Mouse (Mus musculus): Measurements from ENCODE around the gene Nxpe4. TPM values are rescaled to one million over a fixed set of nuclear protein-coding genes. Genes with fewer than 3 reads are reported as not detected.
A peak's percentile ranks its signal among the peaks of the same experiment; 100 is the strongest.

Gene Nxpe4
- total RNA-seq, 2 experiments from 2014 or later: 16.4 to 17.8 TPM

GRCm38 (mm10) chr9:48303564-48303963 lies 141.7 kb downstream of the Nxpe4 start:
- peak; percentile 38 to 42 for DNase-seq
- intact Hi-C loops (cut with DNase I): loop anchor here (1.0 to 5.0 kb wide), 2 partner anchors 36 to 51 kb away; no protein-coding TSS in a partner anchor

DNA sequence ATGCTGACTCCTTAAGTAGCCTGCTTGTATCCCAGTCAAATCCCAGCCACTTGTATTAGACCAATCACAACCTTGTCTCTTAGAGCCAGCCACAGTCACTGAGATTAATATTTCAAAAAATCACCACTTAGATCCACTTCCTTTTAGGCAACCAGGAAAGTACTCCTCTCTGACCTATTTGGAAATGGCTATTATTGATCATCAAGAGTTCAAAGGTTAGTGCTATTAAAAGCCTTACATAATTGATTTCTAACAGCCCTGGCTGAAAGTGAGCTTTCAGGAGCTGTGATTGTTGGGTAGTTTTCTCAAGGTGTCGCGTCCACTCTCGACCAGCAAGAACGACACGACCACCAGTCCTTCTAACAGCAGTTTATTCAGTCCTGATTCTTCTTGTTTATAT lies 149.4 kb downstream of the Nxpe4 start:
- no peak for DNase-seq
- intact Hi-C loops (cut with DNase I): no loop called here

DNA sequence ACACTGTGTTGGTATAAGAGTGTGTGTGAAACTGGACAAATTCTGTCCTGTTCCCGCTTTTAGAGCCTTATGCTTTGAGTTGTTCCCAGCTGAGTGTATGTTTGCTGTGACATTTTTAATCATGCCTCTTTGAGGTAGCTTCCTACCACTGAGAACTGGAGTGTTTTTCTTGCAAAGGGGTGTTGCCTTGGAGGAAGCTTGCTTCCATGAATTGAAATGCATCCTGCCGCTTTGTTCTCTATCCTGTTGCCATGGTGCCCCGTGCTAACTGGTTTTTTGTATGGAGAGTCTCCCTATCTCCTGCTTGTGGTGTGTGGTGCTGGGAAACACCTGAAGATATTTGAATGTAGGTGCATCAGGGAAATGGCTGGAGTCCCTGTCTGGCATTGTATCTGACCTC lies 152.4 kb downstream of the Nxpe4 start:
- DNase-seq: peak; percentile 45 to 55
- intact Hi-C loops (cut with DNase I): loop anchor here (1.0 kb wide), 1 partner anchor 39 kb away; the partner anchor contains the start of gene Nxpe2

DNA sequence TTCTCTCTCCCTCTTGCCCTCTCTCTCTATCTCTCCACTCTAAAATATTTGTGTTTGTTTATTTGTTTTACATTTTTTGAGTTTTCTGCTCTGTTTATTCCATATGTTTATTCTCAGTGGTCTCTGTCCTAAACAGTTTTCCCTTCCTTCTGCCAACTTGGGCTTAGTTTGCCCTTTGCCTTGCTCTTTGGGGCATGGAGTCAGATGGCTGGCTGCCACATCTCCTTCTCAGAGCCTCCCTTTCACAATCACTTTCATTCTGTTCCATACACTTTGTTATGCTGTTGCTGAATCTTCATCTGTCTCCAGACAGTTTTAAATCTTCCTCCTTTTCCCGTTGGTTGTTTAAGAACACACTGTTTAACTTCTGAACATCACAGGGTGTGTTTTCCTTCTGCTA lies 154.0 kb downstream of the Nxpe4 start:
- DNase-seq: no peak
- intact Hi-C loops (cut with DNase I): no loop called here

DNA sequence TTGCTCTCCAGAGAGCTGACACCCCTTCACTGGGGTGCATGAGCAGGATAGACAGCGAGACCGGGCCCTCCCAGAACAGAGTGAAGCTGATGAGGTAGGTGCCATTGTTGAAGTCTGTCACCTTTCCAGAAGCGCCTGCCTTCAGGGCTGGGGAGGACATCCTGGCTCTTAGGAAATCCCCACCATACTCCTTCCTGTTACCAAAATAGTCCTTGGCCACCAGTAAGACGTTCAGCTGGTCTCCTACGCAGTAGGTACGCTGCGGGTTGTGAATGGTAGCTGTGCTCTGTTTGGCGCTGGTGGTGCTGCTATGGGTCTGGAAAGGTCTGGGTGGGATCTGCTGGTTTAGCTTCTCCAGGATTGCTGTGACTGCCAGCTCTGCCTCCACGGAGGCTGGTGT lies 164.5 kb downstream of the Nxpe4 start:
- DNase-seq: peak; percentile 22 to 30

DNA sequence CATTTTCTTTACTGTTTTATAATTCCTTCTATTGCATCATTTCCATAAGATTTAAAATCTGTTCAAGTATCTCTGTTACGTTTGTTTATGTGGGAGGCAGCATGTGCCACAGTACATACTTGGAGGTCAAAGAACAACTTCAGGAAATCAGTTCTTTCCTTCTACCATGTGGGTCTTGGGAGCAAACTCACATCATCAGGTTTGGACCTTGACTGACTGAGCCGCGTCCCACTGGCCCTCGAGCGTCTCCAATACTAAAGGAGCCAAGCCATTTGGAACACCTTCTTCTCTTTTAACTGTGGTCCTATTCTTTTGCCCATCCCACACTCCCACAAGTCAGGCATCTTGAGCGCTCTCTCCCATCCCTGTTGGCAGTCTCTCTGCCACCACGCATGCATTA lies 167.8 kb downstream of the Nxpe4 start:
- intact Hi-C loops (cut with DNase I): no loop called here
- no peak for DNase-seq

More for the DNA sequence above, 164.5 kb downstream of the Nxpe4 start:
- intact Hi-C loops (cut with DNase I): no loop called here

GRCm38 (mm10) chr9:48338783-48339455 lies 177.1 kb downstream of the Nxpe4 start:
- no peak for DNase-seq
- intact Hi-C loops (cut with DNase I): no loop called here

- intact Hi-C loops (cut with DNase I): no loop called here
- peak in 1 of 2 experiments; percentile 17 for DNase-seq
Observed at GRCm38 (mm10) chr9:48339563-48339962, 177.7 kb downstream of the Nxpe4 start.

DNA sequence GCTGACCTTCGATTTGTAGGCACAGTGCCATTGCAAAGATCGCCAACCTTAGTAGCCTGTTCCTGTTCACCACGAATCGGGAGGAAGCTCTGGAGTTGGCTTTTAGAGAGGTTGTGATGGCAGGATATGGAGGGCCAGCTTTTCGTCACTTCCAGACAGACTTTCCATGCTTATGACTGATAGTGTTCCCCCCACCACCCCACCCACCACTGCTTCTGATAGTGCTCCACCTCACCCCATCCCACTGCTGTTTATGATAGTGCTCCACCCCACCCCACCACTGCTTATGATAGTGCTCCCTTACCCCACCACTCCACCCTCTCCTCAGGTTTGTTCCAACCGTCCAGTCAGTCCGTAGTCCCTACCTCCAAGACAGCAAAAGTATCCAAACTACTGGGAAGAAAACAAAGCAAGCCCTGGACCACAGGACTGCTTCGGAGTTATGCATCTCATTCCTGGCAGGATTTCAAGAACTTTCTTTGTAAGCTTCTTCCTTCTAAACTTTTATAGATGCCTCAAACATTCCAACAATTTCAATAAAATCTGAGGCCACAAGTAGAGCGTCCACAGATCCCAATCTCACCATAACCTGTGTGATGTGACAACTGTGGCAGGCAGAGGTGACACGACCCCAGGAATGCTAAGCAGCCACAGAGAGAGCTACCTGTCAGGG lies 179.0 kb downstream of the Nxpe4 start:
- intact Hi-C loops (cut with DNase I): no loop called here
- no peak for DNase-seq

DNA sequence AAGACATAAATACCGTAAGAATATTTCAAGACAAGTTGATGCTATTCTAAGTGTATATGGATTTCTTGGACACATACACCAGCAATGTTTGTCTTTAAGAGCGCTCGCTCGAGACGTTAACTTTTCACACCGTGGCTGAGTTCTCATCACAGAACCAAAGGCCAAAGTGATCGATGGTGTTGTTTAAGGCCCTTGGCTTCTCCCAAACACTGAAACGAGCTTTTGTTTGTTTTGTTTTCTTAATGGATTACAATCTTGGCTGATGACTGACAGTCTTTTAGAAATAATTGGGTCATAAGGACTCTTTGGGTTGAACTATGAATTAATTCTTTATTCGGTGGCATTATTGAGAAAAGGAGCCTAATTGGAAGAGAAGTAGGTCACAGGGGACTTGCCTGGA lies 183.6 kb downstream of the Nxpe4 start:
- no peak for DNase-seq

GRCm38 (mm10) chr9:48345866-48346265 lies 184.0 kb downstream of the Nxpe4 start:
- intact Hi-C loops (cut with DNase I): no loop called here

More for the DNA sequence above, 183.6 kb downstream of the Nxpe4 start:
- intact Hi-C loops (cut with DNase I): no loop called here

GRCm38 (mm10) chr9:48353148-48353698 lies 191.4 kb downstream of the Nxpe4 start, which contains the start of gene Nxpe2:
Gene Nxpe2 (minus strand): TSS chr9:48353454.
- peak; percentile 39 to 51 for DNase-seq
- intact Hi-C loops (cut with DNase I): loop anchor here (1.0 kb wide), 1 partner anchor 39 kb away; no protein-coding TSS in a partner anchor

More at GRCm38 (mm10) chr9:48345866-48346265, 184.0 kb downstream of the Nxpe4 start:
- DNase-seq: no peak

DNA sequence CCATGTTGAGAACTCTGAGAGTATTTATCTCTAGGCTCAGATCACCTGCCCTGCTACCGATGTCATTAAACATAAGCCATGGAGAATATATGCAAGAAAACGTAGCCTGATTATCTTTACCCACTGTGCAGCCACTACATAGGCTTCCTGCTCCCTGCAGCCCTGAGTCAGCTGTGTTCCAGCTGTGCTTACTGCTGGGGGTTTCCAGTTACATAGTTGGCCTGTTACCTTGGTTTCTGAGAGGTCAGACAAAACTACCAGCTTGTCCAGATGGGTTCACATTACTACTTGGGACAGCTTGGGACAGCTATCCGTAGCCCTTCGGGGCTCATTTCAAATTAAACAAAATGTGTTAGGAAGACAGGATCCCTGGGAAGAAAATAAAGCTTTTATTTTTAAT lies 192.3 kb downstream of the Nxpe4 start:
- peak; percentile 16 to 25 for DNase-seq
- intact Hi-C loops (cut with DNase I): loop anchor here (1.0 kb wide), 1 partner anchor 51 kb away; no protein-coding TSS in a partner anchor

DNA sequence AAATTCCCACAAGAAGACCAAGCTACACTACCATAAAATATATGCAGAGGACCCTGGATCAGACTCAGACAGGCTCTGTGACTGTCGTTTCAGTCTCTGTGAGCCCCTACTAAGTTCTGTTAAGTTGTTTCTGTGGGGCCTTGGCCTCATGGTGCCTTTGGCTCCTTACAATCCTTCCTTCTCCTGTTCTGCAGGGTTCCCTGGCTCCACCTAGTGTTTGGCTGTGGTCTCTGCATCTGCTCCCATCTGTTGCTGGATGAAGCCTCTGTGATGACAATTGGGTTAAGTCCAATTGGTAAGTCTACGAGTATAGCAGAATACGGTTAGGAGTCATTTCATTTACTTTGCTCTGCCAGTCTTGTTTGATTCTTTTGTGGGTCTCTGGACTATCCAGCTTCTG lies 193.0 kb downstream of the Nxpe4 start:
- intact Hi-C loops (cut with DNase I): loop anchor here (1.0 kb wide), 2 partner anchors 51 to 88 kb away; no protein-coding TSS in a partner anchor
- peak; percentile 88 to 92 for DNase-seq

- intact Hi-C loops (cut with DNase I): no loop called here
- no peak for DNase-seq
Observed at GRCm38 (mm10) chr9:48357097-48357496, 195.3 kb downstream of the Nxpe4 start.

GRCm38 (mm10) chr9:48360826-48361225 lies 199.0 kb downstream of the Nxpe4 start:
- DNase-seq: no peak
- intact Hi-C loops (cut with DNase I): no loop called here

DNA sequence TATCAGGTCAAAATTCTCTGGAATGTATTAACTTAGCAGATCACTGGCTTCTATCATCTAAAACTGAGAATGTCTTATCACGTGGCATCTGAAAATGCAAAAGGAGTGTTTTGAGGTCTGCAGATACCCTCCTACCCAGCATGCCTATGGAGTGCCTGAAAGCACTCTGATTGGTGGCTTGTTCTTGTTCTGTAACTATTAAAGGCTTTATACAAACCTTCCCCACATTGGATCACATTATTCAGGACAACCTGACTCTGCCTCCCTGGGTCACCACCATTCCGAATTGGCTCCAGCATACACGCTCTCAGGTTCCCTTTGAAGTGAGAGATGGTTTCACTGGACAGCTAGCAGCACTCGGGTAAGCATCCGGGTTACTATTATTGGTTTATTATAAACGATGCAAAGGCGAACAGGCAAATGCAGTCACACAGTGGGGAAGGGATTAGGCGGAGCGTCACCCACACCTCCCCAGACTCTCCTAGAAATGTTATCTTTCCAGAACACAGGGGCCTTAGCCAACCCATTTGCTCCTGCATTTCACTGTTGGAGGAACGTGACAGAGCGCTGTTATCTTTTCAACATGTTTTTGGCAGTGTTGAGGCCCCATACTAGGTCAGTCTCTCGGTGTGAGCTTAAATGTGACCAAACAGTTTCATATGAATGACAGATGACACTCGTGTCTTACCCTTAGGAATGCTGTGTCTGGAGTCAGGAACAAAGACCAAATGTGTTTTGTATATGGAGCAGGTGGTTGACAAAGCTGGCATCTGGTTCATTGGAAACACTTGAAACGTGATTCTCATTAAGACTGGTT lies 200.2 kb downstream of the Nxpe4 start:
- no peak for DNase-seq
- intact Hi-C loops (cut with DNase I): no loop called here

- intact Hi-C loops (cut with DNase I): no loop called here
- no peak for DNase-seq
Observed at GRCm38 (mm10) chr9:48362743-48363142, 200.9 kb downstream of the Nxpe4 start.

GRCm38 (mm10) chr9:48373232-48373878 lies 211.5 kb downstream of the Nxpe4 start:
- no peak for DNase-seq
- intact Hi-C loops (cut with DNase I): no loop called here

DNA sequence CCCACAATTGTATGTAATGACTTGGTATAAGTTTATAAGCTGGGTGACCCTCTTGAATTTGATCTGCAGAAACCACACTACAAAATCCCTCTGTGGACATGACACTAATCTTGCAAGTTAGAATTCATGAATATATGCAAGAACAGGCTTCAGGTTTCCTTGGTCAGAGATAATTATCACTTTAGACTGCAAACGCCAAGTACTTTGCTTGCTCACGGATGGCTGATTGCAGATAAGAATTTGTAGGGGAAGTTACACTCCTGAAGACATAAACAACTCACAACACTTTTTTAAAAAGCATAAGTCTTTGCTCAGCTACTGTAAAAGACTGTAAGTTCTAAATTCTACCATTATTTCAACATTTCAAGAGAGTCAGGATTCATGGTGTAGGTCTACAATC lies 212.5 kb downstream of the Nxpe4 start:
- intact Hi-C loops (cut with DNase I): no loop called here

More for the DNA sequence above, 212.5 kb downstream of the Nxpe4 start:
- DNase-seq: no peak
